In the genomic region with DNA sequence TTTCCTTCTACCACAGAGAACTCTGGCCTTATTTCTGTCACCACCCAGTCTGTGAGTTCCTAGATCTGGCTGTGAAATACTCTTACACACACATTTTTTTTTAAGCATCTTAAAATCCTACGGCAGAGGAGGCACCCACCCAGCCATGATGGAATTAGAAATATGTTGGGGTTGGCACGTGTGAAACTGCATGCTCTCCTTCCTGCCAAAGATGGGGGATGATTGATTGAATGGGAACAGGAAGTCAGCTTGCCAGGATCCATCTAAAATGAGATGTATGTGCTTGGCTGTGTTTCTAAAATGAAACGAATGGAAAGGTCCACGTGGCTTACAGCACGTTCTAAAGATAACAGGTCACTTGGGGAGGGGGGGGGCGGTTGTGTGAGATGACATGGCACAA, we compare ENCODE assay signal across 15 mouse cellular contexts.
DNase-seq lines count a peak whose midpoint lies in the region; TF ChIP-seq lines count a peak whose summit lies in the region.
"Had no signal": no experiment of that assay in that cellular context is flagged by ENCODE, and none has a peak within 500 bp of the region (broad histone marks: within the 10 kb centered on the region; RNA-seq: fewer than 3 reads in every experiment).

No protein-coding gene starts in this region.

- H3K4me3 ChIP-seq in layer of hippocampus, adult 2 months = no peak overlapping the region
- H3K4me3 ChIP-seq: erythroblast, embryonic 14.5 days; limb, embryonic 13.5 days; neural tube, embryonic 15.5 days had no signal

- no peak for TF ChIP-seq CTCF in layer of hippocampus, adult 2 months (conservative IDR thresholded peaks at IDR 0.05)

- DNase-seq in cerebellum, postnatal 10 days = peak; percentile 70 to 71
- DNase-seq in cerebellum, adult 9-11 months = no peak
- DNase-seq in layer of hippocampus, adult 2 months (ENCODE audit: low spot score in 2 of 2) = peak; percentile 14 to 39
- no peak for DNase-seq in layer of hippocampus, postnatal 10 days (ENCODE audit: low spot score in 2 of 2)
- peak; percentile 85 for DNase-seq in brain, adult 2 months (ENCODE audit: low read depth, low spot score)
- DNase-seq in left cerebral cortex, postnatal 14 days (ENCODE audit: low spot score in 2 of 2) = peak; percentile 56 to 82
- DNase-seq in thymus, postnatal 0 days (ENCODE audit: low spot score) = no peak
- DNase-seq in spleen, postnatal 10 days (ENCODE audit: low spot score in 2 of 2) = no peak
- DNase-seq: gastrocnemius, postnatal 36 days; kidney, postnatal 25 days; lung, postnatal 4 days; thymus, adult 2 months had no signal

- H3K27ac ChIP-seq in layer of hippocampus, adult 2 months = no peak overlapping the region
- H3K27ac ChIP-seq: limb, embryonic 13.5 days; neural tube, embryonic 15.5 days had no signal

- intact Hi-C loops in left cerebral cortex, postnatal 14 days (cut with DNase I) = loop anchor here (10.0 kb wide), 2 partner anchors 493 to 733 kb away; no protein-coding TSS in a partner anchor

Comparison
In these comparisons a context has a peak if more than half of its experiments do, and no peak if none do; other contexts are left out.
1. DNase-seq: peak in cerebellum, postnatal 10 days (2 of 2), layer of hippocampus, adult 2 months (2 of 2), brain, adult 2 months (single experiment) and left cerebral cortex, postnatal 14 days (2 of 2); none in cerebellum, adult 9-11 months (single experiment), layer of hippocampus, postnatal 10 days (0 of 2), thymus, postnatal 0 days (single experiment) and spleen, postnatal 10 days (0 of 2).